Mouse (Mus musculus): ENCODE data around the gene Stk25. TPM values are rescaled to one million over a fixed set of nuclear protein-coding genes. Genes with fewer than 3 reads are reported as not detected.

Gene Stk25
- polyA plus RNA-seq, 1 experiment from 2014 or later: 176 TPM

DNA sequence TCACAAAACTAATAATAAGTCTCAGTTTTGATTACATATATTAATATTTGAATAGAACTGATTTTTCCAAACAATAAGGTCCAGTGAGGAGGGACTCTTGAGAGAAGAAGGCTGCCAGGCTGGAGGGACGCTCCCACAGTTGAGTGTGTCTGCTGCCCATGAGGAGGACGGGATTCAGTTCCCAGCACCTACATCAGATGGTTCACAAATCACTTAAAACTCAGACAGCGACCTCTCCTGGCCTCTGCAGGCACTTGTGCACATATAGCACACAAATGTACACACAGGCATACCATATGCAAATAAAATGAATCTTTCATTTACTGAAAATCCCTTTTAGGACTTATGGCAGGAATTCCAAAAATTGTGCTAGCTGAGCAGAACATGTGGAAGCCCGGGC lies 55.5 kb downstream of the Stk25 start:
- Histone ChIP-seq H3K36me3 (0 out of 2 replicates have a peak, but pooled peaks cover 7% of the 10 kb centered on the region), H3K4me1 (peaks cover 2% of the 10 kb centered on the region; the same call in 1 of the 2 replicates), H3K27ac (no peak overlapping the region), H3K4me2 (no peak overlapping the region), H3K9me3 (no peaks in the 10 kb centered on the region), H3K27me3 (no peaks in the 10 kb centered on the region), H3K4me3 (no peak overlapping the region), H3K9ac (no peak overlapping the region)
- no peak for ATAC-seq (ENCODE audit: insufficient number of reproducible peaks, low FRiP score, low TSS enrichment, low read depth)
- WGBS: 79% methylated on average over 4 of the region's 4 CpGs

DNA sequence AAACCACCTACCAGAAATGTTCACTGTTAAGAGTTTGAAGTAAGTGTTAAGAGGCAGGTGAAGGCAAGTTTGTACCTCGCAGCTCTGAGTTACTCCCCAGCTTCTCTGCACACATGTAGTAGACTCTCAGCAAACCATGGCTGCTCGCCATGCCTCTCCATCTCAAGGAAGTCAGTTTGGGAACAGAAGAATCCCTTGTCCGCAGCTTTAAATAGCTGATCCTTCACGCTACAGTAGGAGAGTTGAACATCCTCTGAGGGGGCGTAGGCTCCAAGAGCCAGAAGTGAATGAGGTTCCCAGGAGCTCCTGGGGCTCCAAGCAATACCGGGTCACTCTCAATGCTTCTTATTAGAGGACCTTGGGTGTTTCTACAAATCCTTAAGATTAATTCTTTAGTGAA lies 62.5 kb downstream of the Stk25 start:
- H3K9me3 ChIP-seq: no peaks in the 10 kb centered on the region; the same call in 1 of the 2 replicates
- H3K36me3 ChIP-seq: no peaks in the 10 kb centered on the region
- 77% methylated on average over 6 of the region's 6 CpGs for WGBS
- no peaks in the 10 kb centered on the region for H3K27me3 ChIP-seq
- no peak overlapping the region for H3K4me3 ChIP-seq
- H3K4me1 ChIP-seq: peaks cover 2% of the 10 kb centered on the region; the same call in 1 of the 2 replicates
- no peak overlapping the region for H3K27ac ChIP-seq
- no peak for ATAC-seq (ENCODE audit: insufficient number of reproducible peaks, low FRiP score, low TSS enrichment, low read depth)
- no peak overlapping the region for H3K9ac ChIP-seq
- no peak overlapping the region for H3K4me2 ChIP-seq

DNA sequence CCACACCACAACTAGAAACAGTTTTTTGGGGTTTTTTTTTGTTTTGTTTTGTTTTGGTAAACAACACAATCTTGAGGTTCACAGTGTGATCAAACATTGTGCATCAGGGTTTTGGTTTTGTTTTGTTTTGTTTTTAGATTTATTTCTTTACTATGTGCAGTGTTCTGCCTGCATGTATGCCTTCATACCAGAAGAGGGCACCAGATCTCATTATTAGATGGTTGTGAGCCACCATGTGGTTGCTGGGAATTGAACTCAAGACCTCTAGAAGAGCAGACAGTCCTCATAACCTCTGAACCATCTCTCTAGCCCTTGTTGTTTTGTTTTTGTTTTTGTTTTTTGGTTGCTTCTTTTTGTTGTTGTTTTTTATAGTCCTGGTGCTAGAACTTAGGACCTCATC lies 64.5 kb downstream of the Stk25 start:
- Histone ChIP-seq H3K9me3 (no peaks in the 10 kb centered on the region; the same call in 1 of the 2 replicates), H3K4me3 (no peak overlapping the region), H3K9ac (no peak overlapping the region), H3K4me1 (no peaks in the 10 kb centered on the region), H3K27me3 (no peaks in the 10 kb centered on the region), H3K4me2 (no peak overlapping the region), H3K27ac (no peak overlapping the region), H3K36me3 (no peaks in the 10 kb centered on the region)
- no peak for ATAC-seq (ENCODE audit: insufficient number of reproducible peaks, low FRiP score, low TSS enrichment, low read depth)

DNA sequence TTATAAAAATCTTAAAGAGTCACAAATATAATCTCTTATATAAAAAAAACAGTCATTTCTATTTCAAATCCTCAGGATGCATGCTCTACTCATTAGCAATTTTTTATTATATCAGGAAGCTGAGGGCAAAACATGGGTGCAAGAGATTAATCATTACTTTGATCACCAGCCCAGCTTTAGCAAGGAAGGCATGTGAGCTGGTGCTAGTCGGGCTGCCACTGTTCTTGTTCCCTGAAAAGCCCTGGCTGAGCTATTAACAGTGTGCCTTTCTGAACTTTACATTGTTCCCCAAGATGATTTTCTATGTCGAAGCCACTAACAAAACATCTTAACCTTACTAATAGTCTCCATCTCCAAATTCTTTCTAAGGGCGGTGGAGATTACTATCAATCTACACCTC lies 70.1 kb downstream of the Stk25 start:
- Histone ChIP-seq H3K36me3 (peaks cover 3% of the 10 kb centered on the region; the same call in 1 of the 2 replicates), H3K4me2 (no peak overlapping the region), H3K4me3 (no peak overlapping the region), H3K27me3 (no peaks in the 10 kb centered on the region), H3K9me3 (no peaks in the 10 kb centered on the region), H3K4me1 (no peaks in the 10 kb centered on the region), H3K27ac (no peak overlapping the region), H3K9ac (no peak overlapping the region)
- ATAC-seq (ENCODE audit: insufficient number of reproducible peaks, low FRiP score, low TSS enrichment, low read depth): no peak
- WGBS: 72% methylated on average over 3 of the region's 3 CpGs

DNA sequence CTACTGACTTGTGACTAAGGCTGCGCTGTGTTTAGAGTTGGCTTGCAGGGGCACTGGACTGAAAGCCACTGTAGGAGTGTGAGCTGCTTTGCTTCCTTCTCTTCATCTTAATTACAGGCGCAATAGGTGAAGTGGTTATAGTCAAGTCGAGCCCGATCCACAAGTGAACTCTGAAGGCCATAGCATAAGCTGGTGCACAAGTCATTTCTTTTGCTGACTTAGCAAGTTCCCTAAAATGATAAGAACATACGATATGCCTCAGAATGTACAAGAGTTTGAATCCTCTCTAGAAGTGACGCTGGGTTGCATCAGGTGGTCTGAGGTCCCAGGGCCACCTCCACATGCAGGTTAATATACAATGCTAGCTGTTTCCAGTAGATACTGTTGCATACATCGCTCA lies 76.9 kb downstream of the Stk25 start:
- peaks cover 53% of the 10 kb centered on the region for H3K36me3 ChIP-seq
- WGBS: 90% methylated on average over 7 of the region's 7 CpGs
- no peaks in the 10 kb centered on the region for H3K9me3 ChIP-seq
- H3K27ac ChIP-seq: no peak overlapping the region
- H3K4me2 ChIP-seq: no peak overlapping the region
- no peaks in the 10 kb centered on the region for H3K27me3 ChIP-seq
- no peaks in the 10 kb centered on the region for H3K4me1 ChIP-seq
- H3K9ac ChIP-seq: no peak overlapping the region
- ATAC-seq (ENCODE audit: insufficient number of reproducible peaks, low FRiP score, low TSS enrichment, low read depth): no peak
- no peak overlapping the region for H3K4me3 ChIP-seq

DNA sequence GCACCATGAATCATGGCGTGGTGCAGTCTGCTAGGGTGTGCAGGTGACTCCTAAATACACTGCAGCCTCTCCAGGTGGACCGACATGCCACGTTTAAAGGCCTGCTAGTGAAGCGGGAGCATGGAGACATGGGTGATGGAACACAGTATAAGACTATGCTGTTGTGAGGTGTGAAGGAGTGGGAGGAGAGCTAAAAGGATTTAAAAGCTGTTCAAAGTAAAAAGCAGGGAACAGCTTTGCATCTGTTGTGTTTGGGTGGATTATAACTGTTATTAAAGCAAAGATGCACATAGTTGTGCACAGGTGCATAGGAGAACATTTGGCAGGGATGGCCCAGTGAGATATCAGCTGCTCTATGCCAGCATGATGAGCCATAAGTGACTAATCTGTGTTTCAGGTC lies 80.6 kb downstream of the Stk25 start:
- H3K4me3 ChIP-seq: no peak overlapping the region
- peaks cover 62% of the 10 kb centered on the region for H3K36me3 ChIP-seq
- H3K9me3 ChIP-seq: no peaks in the 10 kb centered on the region
- WGBS: 81% methylated on average over 4 of the region's 4 CpGs
- no peak for ATAC-seq (ENCODE audit: insufficient number of reproducible peaks, low FRiP score, low TSS enrichment, low read depth)
- H3K4me1 ChIP-seq: no peaks in the 10 kb centered on the region
- H3K27ac ChIP-seq: no peak overlapping the region
- no peaks in the 10 kb centered on the region for H3K27me3 ChIP-seq
- H3K4me2 ChIP-seq: no peak overlapping the region
- no peak overlapping the region for H3K9ac ChIP-seq

DNA sequence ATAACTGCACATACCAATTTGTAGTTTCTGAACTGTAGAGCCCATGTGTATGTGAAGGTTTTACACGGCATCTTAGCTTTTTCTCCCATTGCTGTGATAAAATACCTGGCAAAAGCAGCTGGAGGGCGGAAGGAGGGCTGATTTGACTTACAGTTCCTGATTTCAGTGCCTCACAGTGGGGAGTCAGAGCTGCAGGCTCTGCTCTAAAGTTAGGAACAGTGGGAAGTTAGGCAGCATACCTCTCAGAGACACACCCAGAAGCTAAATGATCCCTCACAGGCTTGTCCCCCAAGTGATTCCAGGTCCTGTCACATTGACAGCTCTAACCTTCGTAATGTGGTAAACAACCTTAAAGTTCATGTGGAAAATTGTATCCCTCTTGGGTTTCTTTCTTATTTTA lies 81.4 kb downstream of the Stk25 start:
- Histone ChIP-seq H3K4me2 (no peak overlapping the region), H3K36me3 (peaks cover 59% of the 10 kb centered on the region), H3K9ac (no peak overlapping the region), H3K27me3 (no peaks in the 10 kb centered on the region), H3K4me3 (no peak overlapping the region), H3K27ac (0 out of 2 replicates have a peak overlapping the region, but pooled peaks have one; percentile 27), H3K4me1 (no peaks in the 10 kb centered on the region), H3K9me3 (no peaks in the 10 kb centered on the region)
- no peak for ATAC-seq (ENCODE audit: insufficient number of reproducible peaks, low FRiP score, low TSS enrichment, low read depth)
- WGBS: 68% methylated on average over 3 of the region's 3 CpGs

Other genes starting within 250 kb of the Stk25 start
- gene Hdlbp, start 179.8 kb downstream of the Stk25 start, polyA plus RNA-seq (2015; fragmentation: Nextera tagmentation; extraction: Ambion mirVana): 205 and 213 TPM in 2 replicates
- gene Farp2, start 146.6 kb downstream of the Stk25 start, polyA plus RNA-seq (2015; fragmentation: Nextera tagmentation; extraction: Ambion mirVana): 7.9 and 8.7 TPM in 2 replicates
- 40.5 and 48.4 TPM in 2 replicates for gene Bok, start 27.0 kb upstream of the Stk25 start, polyA plus RNA-seq (2015; fragmentation: Nextera tagmentation; extraction: Ambion mirVana)
- 74.5 and 74.9 TPM in 2 replicates for gene Atg4b, start 92.8 kb upstream of the Stk25 start, polyA plus RNA-seq (2015; fragmentation: Nextera tagmentation; extraction: Ambion mirVana)
- 51.4 and 55.1 TPM in 2 replicates for gene Thap4, start 96.2 kb upstream of the Stk25 start, polyA plus RNA-seq (2015; fragmentation: Nextera tagmentation; extraction: Ambion mirVana)
- 200 and 206 TPM in 2 replicates for gene Dtymk, start 143.3 kb upstream of the Stk25 start, polyA plus RNA-seq (2015; fragmentation: Nextera tagmentation; extraction: Ambion mirVana)
- 12.7 and 13.4 TPM in 2 replicates for gene Ing5, start 145.3 kb upstream of the Stk25 start, polyA plus RNA-seq (2015; fragmentation: Nextera tagmentation; extraction: Ambion mirVana)
- 15.8 and 16.9 TPM in 2 replicates for gene D2hgdh, start 166.2 kb upstream of the Stk25 start, polyA plus RNA-seq (2015; fragmentation: Nextera tagmentation; extraction: Ambion mirVana)
- gene Gal3st2, start 202.6 kb upstream of the Stk25 start, polyA plus RNA-seq (2015; fragmentation: Nextera tagmentation; extraction: Ambion mirVana): 0.20 TPM in 1 of 2 replicates, not detected in the other